Mouse (Mus musculus) limb, embryonic 14.5 days (tissue): ENCODE data around the gene Polq. TPM values are rescaled to one million over a fixed set of nuclear protein-coding genes. Genes with fewer than 3 reads are reported as not detected.

Source experiments
- ATAC-seq: fragments of 200-750 bp; cut with Nextera tagmentation; 2 replicates; pipeline ENCODE4 v1.8.0; 2017; ENCODE audit warnings: low read depth, moderate number of reproducible peaks, moderate TSS enrichment; ENCODE audit not compliant: low FRiP score
- DNase-seq: peaks from one replicate; pipeline ENCODE4 v3.0.0-alpha.2; 2015; ENCODE audit warnings: low spot score
- H3K27ac ChIP-seq: fragments of 300-500 bp; sonication (generic); replicated peaks from 2 replicates; pipeline ENCODE4 v1.5.1; 2014; ENCODE audit warnings: low read depth, mild to moderate bottlenecking, low read length, moderate library complexity, mixed read lengths
- H3K27me3 ChIP-seq: fragments of 300-500 bp; sonication (generic); 2 replicates; pipeline ENCODE4 v1.6.1; 2014; ENCODE audit warnings: low read length, mixed read lengths; ENCODE audit not compliant: control insufficient read depth, insufficient read depth
- H3K36me3 ChIP-seq: fragments of 300-500 bp; sonication (generic); 2 replicates; pipeline ENCODE4 v1.6.1; 2014; ENCODE audit warnings: mild to moderate bottlenecking, low read length, moderate library complexity, mixed read lengths; ENCODE audit not compliant: control insufficient read depth, insufficient read depth
- H3K4me1 ChIP-seq: fragments of 300-500 bp; sonication (generic); 2 replicates; pipeline ENCODE4 v1.6.1; 2014; ENCODE audit warnings: antibody characterized with exemption, low read length, mixed read lengths; ENCODE audit not compliant: control insufficient read depth, insufficient read depth
- H3K4me2 ChIP-seq: fragments of 300-500 bp; sonication (generic); replicated peaks from 2 replicates; pipeline ENCODE4 v1.6.1; 2014; ENCODE audit warnings: low read depth, mild to moderate bottlenecking, low read length, moderate library complexity; ENCODE audit not compliant: severe bottlenecking
- H3K4me3 ChIP-seq: fragments of 300-500 bp; sonication (generic); replicated peaks from 2 replicates; pipeline ENCODE4 v1.5.1; 2014; ENCODE audit warnings: low read length
- H3K9ac ChIP-seq: fragments of 300-500 bp; sonication (generic); 2 replicates; pipeline ENCODE4 v1.6.1; 2014; ENCODE audit warnings: mild to moderate bottlenecking, low read depth, low read length, moderate library complexity; ENCODE audit not compliant: severe bottlenecking
- H3K9me3 ChIP-seq: fragments of 300-500 bp; sonication (generic); 2 replicates; pipeline ENCODE4 v1.6.1; 2016; ENCODE audit warnings: low read length; ENCODE audit not compliant: control insufficient read depth
- POLR2A ChIP-seq: fragments of 200-500 bp; IDR thresholded peaks from 2 replicates; pipeline ENCODE4 v1.8.0; 2012; ENCODE audit warnings: inconsistent platforms, mild to moderate bottlenecking, moderate library complexity, borderline replicate concordance; ENCODE audit not compliant: insufficient read depth, insufficient read length; ENCODE audit errors: extremely low read depth
- WGBS: fragments of 180-500 bp; shearing (Covaris S2); extraction: QIAGEN DNeasy Blood & Tissue Kit; methylation state at CpG from one replicate; pipeline ENCODE4 v1.1.7; 2014; 5-methylcytosine and 5-hydroxymethylcytosine counted together
- polyA plus RNA-seq, 2 experiments: library from polyadenylated mRNA; depleted of rRNA in 1 of 2; stranded (reverse) in 1 of 2; unstranded in 1 of 2; fragments of >200 nt; fragmentation: Nextera tagmentation in 1 of 2; extraction: Ambion mirVana in 1 of 2; gene quantifications; 2 replicates each; pipeline versions ENCODE4 v1.2.1 to v1.2.3; 2012 to 2014

Gene Polq
- polyA plus RNA-seq (2012; rRNA removed) (5.5 and 6.5 TPM in 2 replicates), polyA plus RNA-seq (2014; fragmentation: Nextera tagmentation; extraction: Ambion mirVana) (5.5 and 6.1 TPM in 2 replicates)

DNA sequence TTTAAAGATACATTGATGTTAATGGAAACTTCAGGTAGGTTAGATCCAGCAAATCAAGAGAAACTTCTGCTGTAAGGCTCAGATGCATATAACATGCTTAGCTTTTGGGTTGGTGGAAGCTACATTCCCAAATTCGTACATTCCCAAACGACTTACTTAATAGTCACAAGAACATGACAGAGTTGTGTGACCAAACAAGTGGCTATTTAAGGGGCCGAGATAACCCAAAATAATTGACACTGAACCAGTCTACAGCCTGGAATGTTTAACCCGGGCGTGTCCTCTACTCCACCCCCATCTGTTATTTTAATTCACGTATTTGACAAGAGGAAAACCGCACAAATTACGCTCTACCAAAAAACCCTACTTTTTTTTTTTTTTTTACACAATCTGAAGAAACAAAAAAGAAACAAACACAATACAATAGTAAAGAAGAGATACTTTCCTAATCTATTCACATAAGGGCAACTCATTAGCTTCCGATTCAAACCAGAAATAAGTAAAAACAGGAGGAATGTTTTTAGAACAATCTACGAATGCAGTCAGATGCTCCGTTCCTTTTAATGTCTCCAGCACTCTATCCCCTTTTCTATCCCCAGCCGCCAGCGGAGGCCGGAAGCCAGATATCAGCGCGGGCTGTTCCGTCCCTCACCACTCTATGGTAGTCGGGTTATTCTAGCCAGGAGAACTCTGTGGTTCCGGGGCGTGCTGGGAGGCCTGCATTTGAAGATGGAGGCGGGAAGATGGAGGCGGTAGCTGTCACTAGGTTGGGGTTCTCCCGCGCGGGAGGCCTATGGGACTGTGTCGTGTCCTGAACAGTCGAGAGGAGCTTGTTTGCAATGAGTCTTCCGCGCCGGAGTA lies at the start of gene Polq:
Gene Polq (plus strand): TSS at position 726 of the 861 bp plus-strand sequence.
- Histone ChIP-seq H3K27me3 (no peaks in the 10 kb centered on the region), H3K27ac (no peak within 1 kb of the TSS), H3K9ac (peak within 1 kb of the TSS; percentile 75), H3K4me1 (peaks cover 8% of the 10 kb centered on the region), H3K4me2 (peak within 1 kb of the TSS; percentile 81), H3K4me3 (peak within 1 kb of the TSS; percentile 80), H3K36me3 (no peaks in the 10 kb centered on the region), H3K9me3 (no peaks in the 10 kb centered on the region)
- peak; percentile 64; the same call in 1 of the 2 replicates for TF ChIP-seq POLR2A
- ATAC-seq (peak; percentile 97), DNase-seq (peak; percentile 95)
- 5% methylated on average over 30 of the region's 30 CpGs for WGBS

DNA sequence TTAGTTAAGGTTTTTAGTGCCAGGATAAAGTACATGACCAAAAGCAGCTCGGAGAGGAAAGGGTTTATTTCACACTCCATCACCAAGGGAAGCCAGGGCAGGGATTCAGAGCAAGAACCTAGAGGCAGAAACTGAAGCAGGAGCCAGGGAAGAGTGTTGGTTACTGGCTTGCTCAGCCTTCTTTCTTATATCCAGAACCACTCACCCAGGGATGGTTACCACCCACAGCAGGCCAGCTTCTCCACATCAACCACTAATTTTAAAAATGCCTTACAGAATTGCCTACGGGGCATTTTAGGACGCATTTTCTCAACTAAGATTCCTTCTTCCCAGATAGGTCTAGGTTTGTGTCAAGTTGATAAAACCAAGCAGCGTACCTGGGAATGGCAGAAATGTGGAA lies 48.2 kb upstream of the Polq start:
- Histone ChIP-seq H3K9me3 (no peaks in the 10 kb centered on the region), H3K9ac (no peak overlapping the region), H3K4me2 (no peak overlapping the region), H3K4me3 (no peak overlapping the region), H3K36me3 (no peaks in the 10 kb centered on the region), H3K27ac (no peak overlapping the region), H3K27me3 (no peaks in the 10 kb centered on the region), H3K4me1 (no peaks in the 10 kb centered on the region)
- ATAC-seq (no peak), DNase-seq (no peak)
- no peak for TF ChIP-seq POLR2A
- 77% methylated on average over 4 of the region's 4 CpGs for WGBS

DNA sequence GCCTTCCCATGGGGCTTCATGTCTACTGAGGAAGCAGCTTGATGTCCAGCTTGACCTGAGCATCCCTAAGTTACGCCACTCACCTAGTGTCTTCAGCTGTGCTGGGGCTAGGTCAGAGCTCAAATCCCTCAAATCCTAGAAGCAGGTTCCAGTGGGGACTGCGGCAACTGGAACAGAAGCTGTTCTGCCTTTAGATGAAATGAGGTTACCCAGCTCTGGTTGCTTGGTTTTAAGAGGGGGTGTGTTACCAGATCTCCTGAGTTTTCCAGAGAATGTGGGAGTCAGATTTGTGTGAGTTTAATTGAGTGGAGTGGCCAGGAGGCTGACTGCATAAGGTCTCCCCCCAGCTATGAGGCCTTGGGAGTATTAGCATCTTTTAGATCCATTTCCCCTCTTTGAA lies 32.5 kb upstream of the Polq start:
- no peak for DNase-seq
- Histone ChIP-seq H3K4me3 (no peak overlapping the region), H3K4me1 (no peaks in the 10 kb centered on the region), H3K9ac (no peak overlapping the region), H3K4me2 (no peak overlapping the region), H3K36me3 (no peaks in the 10 kb centered on the region), H3K9me3 (no peaks in the 10 kb centered on the region), H3K27me3 (no peaks in the 10 kb centered on the region), H3K27ac (no peak overlapping the region)
- WGBS = 88% methylated on average over 2 of the region's 2 CpGs
- no peak for ATAC-seq
- TF ChIP-seq POLR2A = no peak

DNA sequence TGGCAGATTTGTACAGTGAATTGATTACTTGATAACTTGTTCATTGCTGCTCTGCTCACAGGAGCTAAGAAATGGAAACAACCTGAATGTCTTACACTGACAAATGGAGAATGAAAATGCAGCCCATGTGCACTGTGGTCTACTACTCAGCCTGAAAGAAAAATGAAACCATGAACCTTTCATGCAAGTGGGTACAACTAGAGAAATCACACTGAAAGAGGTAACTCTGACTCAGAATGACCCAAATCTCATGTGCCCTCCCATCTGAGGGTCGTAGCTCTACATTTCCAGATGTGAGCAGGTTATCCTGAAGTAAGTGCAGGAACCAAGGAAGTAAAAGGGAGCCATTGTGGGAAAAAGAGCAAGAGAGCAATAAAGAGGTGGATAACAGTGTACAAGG lies 27.8 kb upstream of the Polq start:
- no peaks in the 10 kb centered on the region for H3K36me3 ChIP-seq
- WGBS = 65% methylated on average over 1 of the region's 1 CpGs
- H3K4me3 ChIP-seq = no peak overlapping the region
- no peaks in the 10 kb centered on the region for H3K4me1 ChIP-seq
- no peak for TF ChIP-seq POLR2A
- no peaks in the 10 kb centered on the region for H3K27me3 ChIP-seq
- H3K9me3 ChIP-seq = no peaks in the 10 kb centered on the region
- no peak for DNase-seq
- no peak for ATAC-seq
- H3K9ac ChIP-seq = no peak overlapping the region
- H3K4me2 ChIP-seq = no peak overlapping the region
- H3K27ac ChIP-seq = no peak overlapping the region

DNA sequence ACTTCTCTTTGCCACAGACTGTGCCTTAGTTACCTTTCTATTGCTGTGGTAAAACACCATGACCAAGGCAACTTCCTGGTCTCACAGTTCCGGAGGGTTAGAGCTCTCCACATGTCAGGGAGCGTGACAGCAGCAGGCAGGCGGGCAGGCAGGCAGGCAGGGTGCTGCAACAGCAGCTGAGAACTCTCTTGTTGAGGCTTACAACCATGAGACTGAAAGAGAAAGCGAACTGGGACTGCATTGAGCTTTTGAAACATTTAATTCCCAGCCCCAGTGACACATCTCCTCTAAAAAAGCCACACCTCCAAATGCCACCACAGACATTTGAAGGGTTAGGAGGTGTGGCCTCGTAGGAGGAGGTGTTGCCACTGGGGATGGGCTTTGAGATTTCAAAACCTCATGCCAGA lies 25.9 kb upstream of the Polq start:
- no peak for TF ChIP-seq POLR2A
- Histone ChIP-seq H3K36me3 (no peaks in the 10 kb centered on the region), H3K4me1 (0 out of 2 replicates have a peak, but pooled peaks cover 3% of the 10 kb centered on the region), H3K4me3 (no peak overlapping the region), H3K27me3 (no peaks in the 10 kb centered on the region), H3K4me2 (no peak overlapping the region), H3K27ac (no peak overlapping the region), H3K9ac (no peak overlapping the region), H3K9me3 (no peaks in the 10 kb centered on the region)
- WGBS = 65% methylated on average over 5 of the region's 5 CpGs
- DNase-seq (no peak), ATAC-seq (no peak)
